Mouse (Mus musculus): Measurements from ENCODE around the gene Serpine2. TPM values are rescaled to one million over a fixed set of nuclear protein-coding genes. Genes with fewer than 3 reads are reported as not detected.

The Serpine2 gene
- 3.9 and 5.9 TPM in 2 replicates for polyA plus RNA-seq (2012; rRNA removed; ENCODE audit: low replicate concordance)

GRCm38 (mm10) chr1:79861130-79861942 lies at the start of gene Serpine2:
Serpine2 (minus strand) TSS chr1:79861180.

GRCm38 (mm10) chr1:79775927-79776458 lies 85.0 kb downstream of the Serpine2 start, which contains the start of the genes Mrpl44 and Wdfy1:
Mrpl44 (plus strand) TSS chr1:79776018.
Wdfy1 (minus strand) TSS chr1:79776143.

Other genes with a start within 250 kb of the Serpine2 start
- gene Ap1s3, start 189.2 kb downstream of the Serpine2 start, polyA plus RNA-seq (2012; rRNA removed; ENCODE audit: low replicate concordance), result 33.8 and 72.1 TPM in 2 replicates
- 4.5 and 7.7 TPM in 2 replicates for gene Mrpl44, start 85.2 kb downstream of the Serpine2 start, polyA plus RNA-seq (2012; rRNA removed; ENCODE audit: low replicate concordance)
- gene Wdfy1, start 85.0 kb downstream of the Serpine2 start, polyA plus RNA-seq (2012; rRNA removed; ENCODE audit: low replicate concordance), result 33.6 and 40.3 TPM in 2 replicates

Data from duodenum, adult 2 months (tissue).